Mouse (Mus musculus) lung, postnatal 0 days (tissue): Measurements from ENCODE around the gene Clca3a1. TPM values are rescaled to one million over a fixed set of nuclear protein-coding genes. Genes with fewer than 3 reads are reported as not detected.

Source experiments
- ATAC-seq: fragments of 200-750 bp; cut with Nextera tagmentation; 2 replicates; pipeline ENCODE4 v1.8.0; 2017; ENCODE audit warnings: moderate library complexity
- DNase-seq: peaks from one replicate; pipeline ENCODE4 v3.0.0-alpha.2; 2016; ENCODE audit warnings: low spot score
- H3K27ac ChIP-seq: fragments of 300-500 bp; sonication (generic); 2 replicates; pipeline ENCODE4 v1.5.1; 2014; ENCODE audit warnings: antibody characterized with exemption, mild to moderate bottlenecking, low read length, mixed read lengths
- H3K27me3 ChIP-seq: fragments of 300-500 bp; sonication (generic); replicated peaks from 2 replicates; pipeline ENCODE4 v1.6.1; 2014; ENCODE audit warnings: low read length, mixed read lengths; ENCODE audit not compliant: insufficient read depth
- H3K36me3 ChIP-seq: fragments of 300-500 bp; sonication (generic); 2 replicates; pipeline ENCODE4 v1.6.1; 2014; ENCODE audit warnings: low read length, mixed read lengths; ENCODE audit not compliant: insufficient read depth
- H3K4me1 ChIP-seq: fragments of 300-500 bp; sonication (generic); 2 replicates; pipeline ENCODE4 v1.6.1; 2014; ENCODE audit warnings: antibody characterized with exemption, low read depth, low read length, mixed read lengths; ENCODE audit not compliant: insufficient read depth
- H3K4me2 ChIP-seq: fragments of 300-500 bp; sonication (generic); replicated peaks from 2 replicates; pipeline ENCODE4 v1.6.1; 2014; ENCODE audit warnings: low read depth, mild to moderate bottlenecking, low read length, moderate library complexity, mixed read lengths
- H3K4me3 ChIP-seq: fragments of 300-500 bp; sonication (generic); 2 replicates; pipeline ENCODE4 v1.5.1; 2014; ENCODE audit warnings: low read depth, low read length
- H3K9ac ChIP-seq: fragments of 300-500 bp; sonication (generic); replicated peaks from 2 replicates; pipeline ENCODE4 v1.6.1; 2014; ENCODE audit warnings: low read depth, mild to moderate bottlenecking
- H3K9me3 ChIP-seq: fragments of 300-500 bp; sonication (generic); 2 replicates; pipeline ENCODE4 v1.6.1; 2016; ENCODE audit warnings: low read length, mixed read lengths
- CTCF ChIP-seq: IDR thresholded peaks from 2 replicates; pipeline ENCODE4 v1.5.1; 2016; ENCODE audit warnings: antibody characterized with exemption, mild to moderate bottlenecking
- EP300 ChIP-seq: IDR thresholded peaks from 2 replicates; pipeline ENCODE4 v1.6.1; 2016; ENCODE audit warnings: antibody characterized with exemption, mild to moderate bottlenecking, control low read depth
- WGBS: fragments of 180-500 bp; shearing (Covaris S2); extraction: QIAGEN DNeasy Blood & Tissue Kit; methylation state at CpG from one replicate; pipeline ENCODE4 v1.1.7; 2014; 5-methylcytosine and 5-hydroxymethylcytosine counted together
- polyA plus RNA-seq: library from polyadenylated mRNA; unstranded; fragments of >200 nt; fragmentation: Nextera tagmentation; extraction: Ambion mirVana; gene quantifications from 2 replicates; pipeline ENCODE4 v1.2.1, GENCODE M21; 2015

Clca3a1 gene
- polyA plus RNA-seq, 1 experiment from 2014 or later: 9.9 TPM

GRCm38 (mm10) chr3:144697942-144698341, 62.8 kb downstream of the Clca3a1 start:
- WGBS: 64% methylated on average over 3 of the region's 3 CpGs
- no peaks in the 10 kb centered on the region for H3K4me1 ChIP-seq
- TF ChIP-seq CTCF (no peak), EP300 (no peak)
- ATAC-seq (no peak), DNase-seq (no peak)
- H3K27me3 ChIP-seq: no peaks in the 10 kb centered on the region
- H3K36me3 ChIP-seq: peaks cover 21% of the 10 kb centered on the region
- H3K9me3 ChIP-seq: no peaks in the 10 kb centered on the region
- H3K4me2 ChIP-seq: no peak overlapping the region
- H3K4me3 ChIP-seq: no peak overlapping the region
- H3K27ac ChIP-seq: no peak overlapping the region
- no peak overlapping the region for H3K9ac ChIP-seq

- H3K4me2 ChIP-seq: no peak overlapping the region
- TF ChIP-seq EP300: no peak
- no peak for TF ChIP-seq CTCF
- no peaks in the 10 kb centered on the region for H3K4me1 ChIP-seq
- ATAC-seq (no peak), DNase-seq (no peak)
- no peaks in the 10 kb centered on the region for H3K27me3 ChIP-seq
- H3K4me3 ChIP-seq: no peak overlapping the region
- no peak overlapping the region for H3K27ac ChIP-seq
- no peaks in the 10 kb centered on the region for H3K9me3 ChIP-seq
- H3K36me3 ChIP-seq: peaks cover 19% of the 10 kb centered on the region
- WGBS: 54% methylated on average over 5 of the region's 5 CpGs
- no peak overlapping the region for H3K9ac ChIP-seq
These were observed 63.6 kb downstream of the Clca3a1 start for GRCm38 (mm10) chr3:144697154-144697553.

DNA sequence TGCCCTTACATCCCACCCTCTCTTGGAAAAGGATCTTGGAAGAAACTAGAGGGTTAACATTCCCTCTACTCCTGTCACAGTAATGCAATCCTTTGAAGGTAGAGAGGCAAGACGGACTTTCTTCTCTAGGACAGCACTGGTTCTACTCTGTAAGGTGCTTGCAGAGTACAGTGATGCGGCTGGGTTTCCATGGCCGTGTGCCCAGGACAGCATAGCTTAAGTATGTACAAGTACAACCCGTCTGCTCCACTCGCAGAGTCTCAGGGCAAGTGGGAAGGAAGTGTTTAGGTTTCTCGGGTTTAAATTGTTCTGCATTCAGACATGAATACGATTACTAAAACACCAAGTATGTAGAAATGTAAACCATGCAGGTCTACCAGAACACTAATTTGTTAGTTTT, 65.8 kb downstream of the Clca3a1 start:
- ATAC-seq: no peak
- TF ChIP-seq EP300 (no peak), CTCF (no peak)
- H3K9me3 ChIP-seq: no peaks in the 10 kb centered on the region
- no peak overlapping the region for H3K9ac ChIP-seq
- H3K27ac ChIP-seq: no peak overlapping the region
- H3K36me3 ChIP-seq: peaks cover 20% of the 10 kb centered on the region
- no peaks in the 10 kb centered on the region for H3K4me1 ChIP-seq
- no peak for DNase-seq
- no peak overlapping the region for H3K4me3 ChIP-seq
- WGBS: 71% methylated on average over 7 of the region's 7 CpGs
- no peaks in the 10 kb centered on the region for H3K27me3 ChIP-seq
- H3K4me2 ChIP-seq: no peak overlapping the region

DNA sequence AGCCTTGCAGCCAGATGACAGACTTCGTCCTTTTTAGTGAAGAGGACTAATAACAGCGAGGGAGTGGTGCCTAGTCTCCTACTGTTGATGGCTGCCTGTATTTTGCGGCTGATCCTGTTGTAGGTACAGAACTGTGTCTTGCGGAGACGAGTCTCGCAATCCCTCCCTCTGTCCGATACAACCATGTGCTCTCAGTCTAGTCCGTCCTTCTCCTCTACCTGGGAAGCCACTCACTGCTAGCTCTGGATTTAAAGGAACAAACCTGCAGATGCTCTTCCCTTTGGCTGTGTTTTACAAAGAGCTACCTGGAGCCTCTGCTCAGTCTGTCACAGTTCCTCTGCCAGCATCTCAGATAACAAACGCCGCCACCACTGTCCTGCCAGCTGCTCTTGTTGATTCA, 66.7 kb downstream of the Clca3a1 start:
- DNase-seq (no peak), ATAC-seq (no peak)
- no peak overlapping the region for H3K4me3 ChIP-seq
- no peak overlapping the region for H3K27ac ChIP-seq
- no peak overlapping the region for H3K4me2 ChIP-seq
- no peaks in the 10 kb centered on the region for H3K27me3 ChIP-seq
- 88% methylated on average over 10 of the region's 10 CpGs for WGBS
- peaks cover 17% of the 10 kb centered on the region for H3K36me3 ChIP-seq
- TF ChIP-seq EP300 (no peak), CTCF (no peak)
- H3K9ac ChIP-seq: no peak overlapping the region
- no peaks in the 10 kb centered on the region for H3K4me1 ChIP-seq
- no peaks in the 10 kb centered on the region for H3K9me3 ChIP-seq

DNA sequence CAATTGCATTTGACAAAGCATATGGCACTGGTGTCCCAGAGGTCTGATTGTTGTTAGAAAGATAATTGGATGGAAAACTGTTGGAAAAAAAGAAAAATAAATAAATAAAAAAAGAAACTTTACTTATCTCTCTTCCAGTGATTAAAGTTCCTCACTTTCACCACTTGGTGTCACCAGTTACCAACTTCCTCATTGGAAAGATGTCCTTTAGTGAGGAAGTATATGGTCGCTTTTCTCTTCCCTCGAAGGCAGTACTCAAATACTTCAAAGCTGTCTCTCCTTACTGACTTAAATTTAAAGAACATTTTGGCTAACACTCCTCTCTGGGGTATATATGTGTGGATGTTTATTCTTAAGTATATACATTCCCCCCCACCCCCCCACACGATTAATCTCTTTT, 68.7 kb downstream of the Clca3a1 start:
- Histone ChIP-seq H3K27ac (no peak overlapping the region), H3K4me1 (no peaks in the 10 kb centered on the region), H3K4me2 (no peak overlapping the region), H3K9me3 (no peaks in the 10 kb centered on the region), H3K4me3 (no peak overlapping the region), H3K9ac (no peak overlapping the region), H3K27me3 (no peaks in the 10 kb centered on the region), H3K36me3 (peaks cover 15% of the 10 kb centered on the region)
- DNase-seq: peak; percentile 81
- 0 out of 2 replicates have a peak, but pooled peaks have one; percentile 29 for ATAC-seq
- 28% methylated on average over 3 of the region's 3 CpGs for WGBS
- TF ChIP-seq CTCF (peak; percentile 78), EP300 (no peak)

DNA sequence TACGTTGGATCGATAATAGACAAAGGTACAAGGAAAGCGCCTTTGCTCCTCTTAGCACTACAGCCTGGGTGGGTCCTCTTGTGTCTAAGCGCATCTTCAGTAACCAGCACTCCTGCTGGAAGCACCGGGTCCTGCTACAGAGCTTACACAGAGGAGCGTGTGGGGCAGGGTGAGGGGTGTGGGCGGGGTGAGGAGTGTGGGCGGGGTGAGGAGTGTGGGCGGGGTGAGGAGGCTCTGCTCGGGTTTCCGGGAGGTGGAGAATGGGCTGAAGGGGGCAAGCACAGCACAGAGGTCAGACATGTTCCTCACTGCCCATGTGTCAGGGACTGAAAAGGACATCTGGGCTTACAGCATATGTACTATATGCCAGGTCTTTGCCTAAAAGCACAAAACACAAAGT, 71.5 kb downstream of the Clca3a1 start:
- H3K4me2 ChIP-seq: no peak overlapping the region
- H3K36me3 ChIP-seq: 0 out of 2 replicates have a peak, but pooled peaks cover 6% of the 10 kb centered on the region
- ATAC-seq (peak; percentile 83), DNase-seq (peak; percentile 65)
- no peak overlapping the region for H3K4me3 ChIP-seq
- no peaks in the 10 kb centered on the region for H3K4me1 ChIP-seq
- H3K27me3 ChIP-seq: no peaks in the 10 kb centered on the region
- H3K9me3 ChIP-seq: no peaks in the 10 kb centered on the region
- H3K27ac ChIP-seq: no peak overlapping the region
- TF ChIP-seq CTCF (peak; percentile 50), EP300 (no peak)
- WGBS: 29% methylated on average over 11 of the region's 11 CpGs
- no peak overlapping the region for H3K9ac ChIP-seq

DNA sequence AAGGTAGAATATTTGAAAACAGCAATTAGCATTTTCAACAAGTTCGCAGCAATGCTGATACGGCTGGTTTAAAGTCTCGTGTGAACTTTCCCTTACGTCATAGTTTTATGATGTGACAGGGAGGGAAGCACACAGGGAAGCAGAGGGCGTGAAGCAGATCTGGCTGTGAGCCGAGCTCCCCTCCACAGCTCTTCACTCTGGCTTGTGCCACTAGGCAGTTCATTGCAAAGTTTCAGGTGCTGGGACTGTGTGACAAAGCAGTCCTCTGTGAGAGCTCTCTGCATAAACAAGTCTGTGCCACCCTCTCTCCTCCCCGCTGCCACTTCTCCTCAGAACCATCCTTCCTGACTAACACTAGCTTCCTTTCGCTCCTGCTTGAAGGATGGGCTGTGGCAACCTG, 72.5 kb downstream of the Clca3a1 start:
- Histone ChIP-seq H3K27me3 (no peaks in the 10 kb centered on the region), H3K9ac (no peak overlapping the region), H3K27ac (no peak overlapping the region), H3K4me3 (no peak overlapping the region), H3K9me3 (no peaks in the 10 kb centered on the region), H3K36me3 (0 out of 2 replicates have a peak, but pooled peaks cover 6% of the 10 kb centered on the region), H3K4me2 (no peak overlapping the region), H3K4me1 (no peaks in the 10 kb centered on the region)
- 60% methylated on average over 8 of the region's 8 CpGs for WGBS
- peak; percentile 56 for ATAC-seq
- DNase-seq: peak; percentile 37
- TF ChIP-seq EP300 (no peak), CTCF (no peak)
